Mouse (Mus musculus) ES-E14 (cell line): ENCODE results near the gene Marveld2.

Experiments
- CHD2 ChIP-seq: IDR thresholded peaks from 2 replicates; pipeline ENCODE4 v1.6.1; 2014; ENCODE audit warnings: mild to moderate bottlenecking, low read depth, low read length, inconsistent platforms
- HCFC1 ChIP-seq: IDR thresholded peaks from 2 replicates; pipeline ENCODE4 v1.6.1; 2012; ENCODE audit warnings: low read length, inconsistent platforms, borderline replicate concordance; ENCODE audit not compliant: insufficient read depth
- MAFK ChIP-seq: IDR thresholded peaks from 2 replicates; pipeline ENCODE4 v1.6.1; 2014; ENCODE audit warnings: mild to moderate bottlenecking, low read depth, low read length, inconsistent platforms; ENCODE audit not compliant: insufficient read depth
- ZC3H11A ChIP-seq: IDR thresholded peaks from 2 replicates; pipeline ENCODE4 v1.6.1; 2012; ENCODE audit warnings: low read depth, mild to moderate bottlenecking, inconsistent platforms, low read length, borderline replicate concordance

DNA sequence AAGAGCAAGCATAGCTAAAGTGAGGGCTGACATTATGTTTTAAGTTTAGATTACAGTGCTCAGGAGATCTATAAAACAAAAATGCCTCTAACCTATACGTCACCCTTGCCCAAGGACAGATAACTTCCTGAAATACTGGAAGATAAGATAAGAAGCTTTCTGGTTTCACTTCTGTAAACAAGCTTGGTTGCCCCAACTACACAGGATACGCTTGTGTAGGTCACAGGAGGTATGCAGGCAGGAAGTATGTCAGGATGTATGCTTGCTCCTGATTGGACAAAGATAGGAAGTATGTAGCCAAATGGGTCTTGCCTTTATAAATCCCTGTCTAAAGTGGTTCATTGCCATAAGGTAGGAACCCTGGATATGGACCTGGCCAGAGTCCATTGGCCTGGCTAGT, 40.8 kb downstream of the Marveld2 start:
- TF ChIP-seq HCFC1 (no peak), MAFK (no peak), CHD2 (no peak), ZC3H11A (no peak)
